Mouse (Mus musculus) olfactory bulb, adult 2 months (tissue): ENCODE measurements around the gene Cyth3.

Experiments used
- CTCF ChIP-seq: fragments of 200-500 bp; IDR thresholded peaks from 2 replicates; pipeline ENCODE4 v1.5.1; 2012; ENCODE audit warnings: low read depth, mild to moderate bottlenecking, low read length, moderate library complexity; ENCODE audit not compliant: insufficient read depth
- POLR2A ChIP-seq: fragments of 200-500 bp; IDR thresholded peaks from 2 replicates; pipeline ENCODE4 v1.6.1; 2012; ENCODE audit warnings: mild to moderate bottlenecking, low read depth, low read length, moderate library complexity; ENCODE audit not compliant: insufficient read depth

GRCm38 (mm10) chr5:143630738-143631137, 8.5 kb downstream of the Cyth3 start:
- TF ChIP-seq CTCF = no peak
- no peak for TF ChIP-seq POLR2A
